Mouse (Mus musculus) adrenal gland, postnatal 14 days (tissue): ENCODE measurements around the gene Cldn12. TPM values are rescaled to one million over a fixed set of nuclear protein-coding genes. Genes with fewer than 3 reads are reported as not detected.

ENCODE experiments used
- DNase-seq: peaks from one replicate; pipeline ENCODE4 v3.0.0; 2021; ENCODE audit warnings: mixed read lengths
- total RNA-seq: library from RNA; stranded (reverse); gene quantifications from 2 replicates; pipeline ENCODE4 v1.2.3, GENCODE M21; 2021

Cldn12 gene
- total RNA-seq, 1 experiment from 2014 or later: 21.3 TPM

- DNase-seq: peak; percentile 40
These were observed 20.3 kb downstream of the Cldn12 start for GRCm38 (mm10) chr5:5494269-5495005.

GRCm38 (mm10) chr5:5492163-5492562 is 22.6 kb downstream of the Cldn12 start:
- DNase-seq: no peak

- no peak for DNase-seq
These were observed 28.7 kb downstream of the Cldn12 start for GRCm38 (mm10) chr5:5486071-5486470.

- DNase-seq: no peak
These were observed 31.4 kb downstream of the Cldn12 start for GRCm38 (mm10) chr5:5483254-5483858.

GRCm38 (mm10) chr5:5481662-5482061 is 33.1 kb downstream of the Cldn12 start:
- DNase-seq: no peak

- no peak for DNase-seq
These were observed 35.7 kb downstream of the Cldn12 start, which contains the start of gene 1700015F17Rik for GRCm38 (mm10) chr5:5479043-5479442. TSS of gene 1700015F17Rik (minus strand) at chr5:5479143.

GRCm38 (mm10) chr5:5476133-5476532 is 38.6 kb downstream of the Cldn12 start:
- DNase-seq: no peak

- DNase-seq: no peak
These were observed 49.5 kb downstream of the Cldn12 start for GRCm38 (mm10) chr5:5465256-5465655.

Other genes with a start within 250 kb of the Cldn12 start
- gene Cdk14, start 94.6 kb downstream of the Cldn12 start, total RNA-seq: 10.6 and 19.0 TPM in 2 replicates
- not detected in 2 replicates for gene 1700015F17Rik, start 35.8 kb downstream of the Cldn12 start, total RNA-seq
- 15.9 and 19.4 TPM in 2 replicates for gene Gtpbp10, start 44.6 kb upstream of the Cldn12 start, total RNA-seq
- gene Gm8773, start 58.8 kb upstream of the Cldn12 start, total RNA-seq: not detected in 2 replicates
- 6.8 TPM in 2 replicates for gene Cfap69, start 149.3 kb upstream of the Cldn12 start, total RNA-seq
- 35.8 and 41.6 TPM in 2 replicates for gene Steap2, start 179.6 kb upstream of the Cldn12 start, total RNA-seq
- 26.6 and 37.6 TPM in 2 replicates for gene Steap1, start 234.4 kb upstream of the Cldn12 start, total RNA-seq